Mouse (Mus musculus): ENCODE measurements around the gene Tceanc2.

The Tceanc2 gene

GRCm38 (mm10) chr4:107084343-107084742 is 94.6 kb downstream of the Tceanc2 start:
- DNase-seq (ENCODE audit: low read depth) = no peak

Data from NIH3T3 (cell line).